Mouse (Mus musculus) midbrain, postnatal 0 days (tissue): ENCODE data around the gene Tti1. TPM values are rescaled to one million over a fixed set of nuclear protein-coding genes. Genes with fewer than 3 reads are reported as not detected.
"Not testable (repeated sequence)": the region's sequence is repeated elsewhere in the genome, so short reads cannot be mapped to it uniquely, and the experiment has no call there.

Experiments used
- ATAC-seq: fragments of 200-750 bp; cut with Nextera tagmentation; 2 replicates; pipeline ENCODE4 v1.8.0; 2017; ENCODE audit warnings: moderate number of reproducible peaks, mild to moderate bottlenecking, moderate TSS enrichment, moderate library complexity; ENCODE audit not compliant: low FRiP score
- DNase-seq: peaks from one replicate; pipeline ENCODE4 v3.0.0-alpha.2; 2015; ENCODE audit warnings: low spot score
- H3K27ac ChIP-seq: fragments of 300-500 bp; sonication (generic); 2 replicates; pipeline ENCODE4 v1.5.1; 2014; ENCODE audit warnings: low read depth, mild to moderate bottlenecking, low read length, mixed read lengths
- H3K27me3 ChIP-seq: fragments of 300-500 bp; sonication (generic); 2 replicates; pipeline ENCODE4 v1.6.1; 2014; ENCODE audit warnings: low read length, control low read depth, mixed read lengths; ENCODE audit not compliant: insufficient read depth
- H3K36me3 ChIP-seq: fragments of 300-500 bp; sonication (generic); 2 replicates; pipeline ENCODE4 v1.6.1; 2014; ENCODE audit warnings: low read length, control low read depth, mixed read lengths; ENCODE audit not compliant: insufficient read depth
- H3K4me1 ChIP-seq: fragments of 300-500 bp; sonication (generic); 2 replicates; pipeline ENCODE4 v1.6.1; 2014; ENCODE audit warnings: mild to moderate bottlenecking, control low read depth, antibody characterized with exemption, low read length, mixed read lengths; ENCODE audit not compliant: insufficient read depth
- H3K4me2 ChIP-seq: fragments of 300-500 bp; sonication (generic); 2 replicates; pipeline ENCODE4 v1.6.1; 2014; ENCODE audit warnings: low read depth, mild to moderate bottlenecking, low read length, mixed read lengths; ENCODE audit not compliant: poor library complexity, severe bottlenecking
- H3K4me3 ChIP-seq: fragments of 300-500 bp; sonication (generic); 2 replicates; pipeline ENCODE4 v1.5.1; 2014; ENCODE audit warnings: low read depth, mild to moderate bottlenecking, low read length, moderate library complexity
- H3K9ac ChIP-seq: fragments of 300-500 bp; sonication (generic); replicated peaks from 2 replicates; pipeline ENCODE4 v1.6.1; 2014; ENCODE audit warnings: mild to moderate bottlenecking, low read length, moderate library complexity, mixed read lengths; ENCODE audit not compliant: poor library complexity, severe bottlenecking
- H3K9me3 ChIP-seq: fragments of 300-500 bp; sonication (generic); 2 replicates; pipeline ENCODE4 v1.6.1; 2016; ENCODE audit warnings: low read length, control low read depth
- CTCF ChIP-seq: IDR thresholded peaks from 2 replicates; pipeline ENCODE4 v1.5.1; 2016; ENCODE audit warnings: antibody characterized with exemption, mild to moderate bottlenecking
- WGBS: fragments of 180-500 bp; shearing (Covaris S2); extraction: QIAGEN DNeasy Blood & Tissue Kit; methylation state at CpG from one replicate; pipeline ENCODE4 v1.1.7; 2014; 5-methylcytosine and 5-hydroxymethylcytosine counted together
- polyA plus RNA-seq: library from polyadenylated mRNA; unstranded; fragments of >200 nt; fragmentation: Nextera tagmentation; extraction: Ambion mirVana; gene quantifications from 2 replicates; pipeline ENCODE4 v1.2.1, GENCODE M21; 2015
- total RNA-seq: library from RNA; depleted of rRNA; stranded (reverse); fragments of >200 nt; gene quantifications from 2 replicates; pipeline ENCODE4 v1.2.3, GENCODE M21; 2014

Gene Tti1
- total and polyA plus RNA-seq, 2 experiments from 2014 or later, result 9.2 to 13.5 TPM

- Histone ChIP-seq H3K4me3 (no peak overlapping the region), H3K9ac (no peak overlapping the region), H3K4me1 (no peaks in the 10 kb centered on the region), H3K27ac (no peak overlapping the region), H3K36me3 (peaks cover 22% of the 10 kb centered on the region), H3K9me3 (no peaks in the 10 kb centered on the region), H3K4me2 (no peak overlapping the region), H3K27me3 (no peaks in the 10 kb centered on the region)
- 67% methylated on average over 8 of the region's 8 CpGs for WGBS
- peak; percentile 67 for DNase-seq
- no peak for TF ChIP-seq CTCF
- ATAC-seq, result no peak
These were observed 31.5 kb upstream of the Tti1 start for GRCm38 (mm10) chr2:158059666-158060105.

GRCm38 (mm10) chr2:158058534-158058933 is 30.3 kb upstream of the Tti1 start:
- no peak overlapping the region for H3K27ac ChIP-seq
- no peaks in the 10 kb centered on the region for H3K27me3 ChIP-seq
- no peaks in the 10 kb centered on the region for H3K4me1 ChIP-seq
- no peak overlapping the region for H3K4me2 ChIP-seq
- no peak overlapping the region for H3K4me3 ChIP-seq
- ATAC-seq, result no peak
- H3K9ac ChIP-seq, result no peak overlapping the region
- H3K36me3 ChIP-seq, result peaks cover 22% of the 10 kb centered on the region
- no peaks in the 10 kb centered on the region for H3K9me3 ChIP-seq
- 73% methylated on average over 10 of the region's 10 CpGs for WGBS
- peak; percentile 56 for DNase-seq
- TF ChIP-seq CTCF, result no peak

GRCm38 (mm10) chr2:158057030-158057429 is 28.8 kb upstream of the Tti1 start:
- WGBS, result 76% methylated on average over 3 of the region's 3 CpGs
- TF ChIP-seq CTCF, result no peak
- H3K9me3 ChIP-seq, result no peaks in the 10 kb centered on the region
- no peaks in the 10 kb centered on the region for H3K27me3 ChIP-seq
- no peak overlapping the region for H3K9ac ChIP-seq
- no peak overlapping the region for H3K27ac ChIP-seq
- no peak for DNase-seq
- peaks cover 20% of the 10 kb centered on the region for H3K36me3 ChIP-seq
- no peak for ATAC-seq
- H3K4me1 ChIP-seq, result no peaks in the 10 kb centered on the region
- no peak overlapping the region for H3K4me3 ChIP-seq
- H3K4me2 ChIP-seq, result no peak overlapping the region

GRCm38 (mm10) chr2:158055383-158055782 is 27.1 kb upstream of the Tti1 start:
- not testable (repeated sequence) for H3K27me3 ChIP-seq, H3K4me2 ChIP-seq, H3K9me3 ChIP-seq, H3K27ac ChIP-seq, H3K9ac ChIP-seq, H3K4me3 ChIP-seq, DNase-seq, H3K4me1 ChIP-seq, ATAC-seq
- peak; percentile 58 for TF ChIP-seq CTCF
- WGBS, result 88% methylated on average over 8 of the region's 8 CpGs
- H3K36me3 ChIP-seq, result peaks cover 21% of the 10 kb centered on the region

- Histone ChIP-seq H3K9ac (no peak overlapping the region), H3K4me1 (no peaks in the 10 kb centered on the region), H3K9me3 (no peaks in the 10 kb centered on the region), H3K4me2 (no peak overlapping the region), H3K36me3 (peaks cover 20% of the 10 kb centered on the region), H3K27me3 (no peaks in the 10 kb centered on the region), H3K27ac (no peak overlapping the region), H3K4me3 (no peak overlapping the region)
- WGBS, result 92% methylated on average over 3 of the region's 3 CpGs
- no peak for TF ChIP-seq CTCF
- ATAC-seq (no peak), DNase-seq (no peak)
These were observed 26.4 kb upstream of the Tti1 start for GRCm38 (mm10) chr2:158054596-158054995.

- WGBS, result 93% methylated on average over 8 of the region's 8 CpGs
- Histone ChIP-seq H3K9me3 (no peaks in the 10 kb centered on the region), H3K4me2 (no peak overlapping the region), H3K27ac (no peak overlapping the region), H3K27me3 (no peaks in the 10 kb centered on the region), H3K4me1 (no peaks in the 10 kb centered on the region), H3K9ac (no peak overlapping the region), H3K4me3 (no peak overlapping the region), H3K36me3 (peaks cover 31% of the 10 kb centered on the region)
- no peak for TF ChIP-seq CTCF
- ATAC-seq (no peak), DNase-seq (no peak)
These were observed 21.9 kb upstream of the Tti1 start for GRCm38 (mm10) chr2:158050116-158050515.
